Mouse (Mus musculus): Measurements from ENCODE around the gene Napepld.
A peak's percentile ranks its signal among the peaks of the same experiment; 100 is the strongest.
"Not testable (repeated sequence)": the region's sequence is repeated elsewhere in the genome, so short reads cannot be mapped to it uniquely, and the experiment has no call there.

The Napepld gene

GRCm38 (mm10) chr5:21667191-21668137 is 33.7 kb downstream of the Napepld start:
- no peak for DNase-seq (ENCODE audit: low spot score in 2 of 2)

GRCm38 (mm10) chr5:21663081-21663480 is 38.1 kb downstream of the Napepld start:
- DNase-seq (ENCODE audit: low spot score in 2 of 2) = no peak

- no peak for DNase-seq (ENCODE audit: low spot score in 2 of 2)
These were observed 40.3 kb downstream of the Napepld start for GRCm38 (mm10) chr5:21660850-21661249.

GRCm38 (mm10) chr5:21658623-21659395 is 42.4 kb downstream of the Napepld start:
- peak; percentile 48 to 79 for DNase-seq (ENCODE audit: low spot score in 2 of 2)

GRCm38 (mm10) chr5:21658038-21658437 is 43.2 kb downstream of the Napepld start:
- no peak for DNase-seq (ENCODE audit: low spot score in 2 of 2)

GRCm38 (mm10) chr5:21656912-21657311 is 44.3 kb downstream of the Napepld start:
- DNase-seq (ENCODE audit: low spot score in 2 of 2) = no peak

- DNase-seq (ENCODE audit: low spot score in 2 of 2) = no peak
These were observed 49.1 kb downstream of the Napepld start for GRCm38 (mm10) chr5:21651885-21652612.

- no peak for DNase-seq (ENCODE audit: low spot score in 2 of 2)
These were observed 50.5 kb downstream of the Napepld start for GRCm38 (mm10) chr5:21650736-21651135.

- DNase-seq (ENCODE audit: low spot score in 2 of 2) = no peak
These were observed 55.1 kb downstream of the Napepld start for GRCm38 (mm10) chr5:21646133-21646491.

GRCm38 (mm10) chr5:21645439-21646132 is 55.6 kb downstream of the Napepld start, which contains the start of the genes Fbxl13 and Armc10:
Gene Fbxl13 (minus strand): TSS chr5:21645634.
Gene Armc10 (plus strand): TSS chr5:21645813.
- peak; percentile 85 to 87 for DNase-seq (ENCODE audit: low spot score in 2 of 2)

- DNase-seq (ENCODE audit: low spot score in 2 of 2) = peak in 1 of 2 experiments; percentile 59
These were observed 56.2 kb downstream of the Napepld start for GRCm38 (mm10) chr5:21644891-21645438.

GRCm38 (mm10) chr5:21643606-21644005 is 57.6 kb downstream of the Napepld start:
- DNase-seq (ENCODE audit: low spot score in 2 of 2) = no peak

GRCm38 (mm10) chr5:21640961-21641360 is 60.2 kb downstream of the Napepld start:
- DNase-seq (ENCODE audit: low spot score in 2 of 2) = peak in 1 of 2 experiments; percentile 36

GRCm38 (mm10) chr5:21625916-21626315 is 75.3 kb downstream of the Napepld start:
- no peak for DNase-seq (ENCODE audit: low spot score in 2 of 2)

GRCm38 (mm10) chr5:21616450-21617009 is 84.7 kb downstream of the Napepld start:
- DNase-seq (ENCODE audit: low spot score in 2 of 2) = no peak

GRCm38 (mm10) chr5:21614299-21614698 is 86.9 kb downstream of the Napepld start:
- DNase-seq (ENCODE audit: low spot score in 2 of 2) = not testable (repeated sequence)
